Mouse (Mus musculus) lung, postnatal 14 days (tissue): ENCODE measurements at regions not wholly inside any gene's neighbourhood (a gene's known extent, or its start where the extent isn't known, plus 50 kb on each side); places are given as distances from the start of the nearest gene placed in this dataset.

Source experiments
- DNase-seq: peaks from one replicate; pipeline ENCODE4 v3.0.0; 2021

- DNase-seq = no peak
These were observed 66.8 kb upstream of the Tbl1x start for GRCm38 (mm10) chrX:77443852-77444492.

DNA sequence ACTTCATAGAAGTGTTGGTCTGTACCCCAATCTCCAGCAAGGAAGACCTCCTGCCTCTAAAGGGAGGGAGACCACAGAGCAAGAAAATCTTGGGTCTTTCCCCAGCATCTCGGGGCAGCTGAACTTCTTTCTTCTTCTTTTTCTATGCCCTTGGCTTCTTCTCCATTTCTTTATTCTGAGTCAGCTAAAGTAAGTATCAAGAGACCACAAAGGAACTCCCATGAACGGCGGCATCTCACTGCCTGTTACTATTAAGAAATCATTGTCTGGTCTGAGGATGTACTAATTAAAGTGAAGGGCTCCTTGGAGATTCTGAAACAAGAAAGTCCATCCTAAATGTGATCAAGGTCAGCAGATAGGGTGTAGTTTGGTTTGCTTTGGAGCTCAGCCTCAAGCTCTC lies 64.1 kb upstream of the Tbl1x start:
- no peak for DNase-seq

DNA sequence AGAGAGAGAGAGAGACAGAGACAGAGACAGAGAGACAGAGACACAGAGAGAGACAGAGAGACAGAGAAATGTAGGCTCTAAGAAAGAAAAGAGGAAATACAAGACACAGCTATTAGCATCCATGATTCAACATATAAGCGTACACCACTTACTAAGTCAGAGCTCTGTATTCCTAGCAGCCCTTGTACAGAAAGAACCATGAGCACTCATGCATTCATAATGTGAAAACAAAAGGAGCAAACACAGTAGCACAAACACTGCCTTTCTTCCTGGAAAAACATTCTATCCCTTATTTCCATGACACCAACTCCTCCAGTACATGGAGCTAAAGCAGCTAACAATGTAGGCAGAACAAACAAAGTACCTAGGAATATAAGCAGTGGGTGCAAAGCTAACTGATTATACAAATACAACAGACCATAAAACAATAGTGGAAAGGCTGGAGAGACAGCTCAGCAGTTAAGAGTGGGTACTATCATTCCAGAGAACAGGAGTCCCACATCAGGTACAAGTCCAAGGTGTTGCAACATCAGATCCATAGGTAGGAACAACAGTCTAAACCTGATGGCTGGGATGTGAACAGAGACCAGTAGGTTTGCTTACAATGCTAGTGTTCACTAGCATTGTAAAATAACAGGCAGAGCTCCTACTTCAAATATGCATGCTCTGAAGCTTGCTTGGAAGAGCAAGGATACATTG lies 58.7 kb upstream of the Tbl1x start:
- DNase-seq = no peak
